Mouse (Mus musculus) heart, postnatal 25 days (tissue): ENCODE data around the gene Slc25a30. TPM values are rescaled to one million over a fixed set of nuclear protein-coding genes. Genes with fewer than 3 reads are reported as not detected.
"Not testable (repeated sequence)": the region's sequence is repeated elsewhere in the genome, so short reads cannot be mapped to it uniquely, and the experiment has no call there.

Source experiments
- DNase-seq: peaks from one replicate; pipeline ENCODE4 v3.0.0; 2022; ENCODE audit warnings: low spot score
- intact Hi-C: fragments of 180-260 bp; cut with DNase I; formaldehyde crosslinking; loops from one replicate; pipeline ENCODE4 v1.15.1; 2025
- total RNA-seq, 2 experiments: library from RNA; stranded (reverse); gene quantifications; 2 replicates each; pipeline ENCODE4 v1.2.3; 2021

Slc25a30 gene
- total RNA-seq, 2 experiments from 2014 or later: 11.5 to 12.6 TPM

DNA sequence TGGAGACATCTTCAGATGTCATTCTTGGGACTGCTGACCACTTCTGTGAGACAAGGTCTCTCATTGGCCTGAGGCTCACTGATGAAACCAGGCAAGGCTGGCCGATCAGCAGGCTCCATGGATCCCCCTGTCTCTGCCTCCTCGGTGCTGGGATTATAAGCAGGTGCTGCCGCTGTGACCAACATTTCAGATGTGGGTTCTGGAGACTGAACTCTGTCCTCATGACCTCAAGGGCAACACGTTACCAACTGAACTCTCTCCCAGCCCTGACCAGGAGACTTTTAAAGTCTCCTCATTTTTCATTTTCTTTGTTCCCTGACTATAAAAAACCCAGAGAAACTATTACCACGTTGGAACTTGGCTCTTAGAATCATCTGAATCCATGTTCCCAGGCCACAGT lies 7.9 kb upstream of the Slc25a30 start:
- intact Hi-C loops: loop anchor here (2.0 kb wide), 1 partner anchor 20 kb away; no protein-coding TSS in a partner anchor
- no peak for DNase-seq

DNA sequence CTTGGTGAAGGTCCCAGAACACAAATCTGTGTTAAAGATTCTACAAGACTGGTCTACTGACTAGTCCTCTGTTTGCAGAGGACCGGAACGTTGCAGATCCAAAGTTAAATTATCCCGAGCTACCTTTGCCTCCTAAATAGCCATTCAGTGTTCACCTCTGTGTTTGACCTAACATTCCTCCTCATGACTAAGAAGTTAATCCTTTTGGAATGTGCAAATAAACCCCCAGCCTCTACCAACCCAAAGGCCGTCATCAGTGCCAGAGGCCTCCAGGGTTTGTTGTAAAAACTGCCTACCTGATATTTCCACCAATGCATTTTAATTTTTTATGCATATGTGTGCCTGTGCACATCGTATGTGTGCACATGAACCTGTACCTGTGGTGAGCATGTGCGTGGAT lies 7.5 kb upstream of the Slc25a30 start:
- no peak for DNase-seq
- intact Hi-C loops: loop anchor here (2.0 kb wide), 1 partner anchor 20 kb away; no protein-coding TSS in a partner anchor

- no peak for DNase-seq
- intact Hi-C loops: no loop called here
These were observed 6.3 kb upstream of the Slc25a30 start for GRCm38 (mm10) chr14:75793110-75793509.

- DNase-seq: no peak
- intact Hi-C loops: no loop called here
These were observed 4.5 kb upstream of the Slc25a30 start for GRCm38 (mm10) chr14:75791372-75791771.

DNA sequence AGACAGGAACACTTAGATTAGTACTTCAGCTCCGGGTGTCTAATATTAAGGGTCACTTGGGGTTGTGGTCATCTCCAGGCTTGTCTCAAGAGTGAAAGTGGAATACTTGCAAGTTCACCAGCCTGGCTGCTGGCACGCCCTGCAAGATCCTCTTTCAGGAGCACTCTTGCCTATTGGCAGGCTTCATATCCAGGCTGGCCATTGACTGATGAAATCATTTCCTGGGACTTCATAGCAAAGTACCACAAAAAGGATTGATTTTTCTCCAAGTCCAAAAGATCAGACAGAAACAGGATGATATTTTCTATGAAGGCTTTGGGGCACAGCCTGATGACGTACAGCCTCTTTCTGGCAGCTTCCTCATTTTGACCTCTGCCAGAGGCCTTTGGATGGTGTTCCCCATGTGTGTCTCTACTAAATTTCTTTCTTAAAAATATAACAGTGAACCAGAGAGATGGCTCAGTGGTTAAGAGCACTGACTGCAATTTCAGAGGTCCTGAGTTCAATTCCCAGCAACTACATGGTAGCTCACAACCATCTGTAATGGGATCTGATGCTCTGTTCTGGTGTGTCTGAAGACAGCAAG lies 3.7 kb upstream of the Slc25a30 start:
- DNase-seq: no peak
- intact Hi-C loops: no loop called here

DNA sequence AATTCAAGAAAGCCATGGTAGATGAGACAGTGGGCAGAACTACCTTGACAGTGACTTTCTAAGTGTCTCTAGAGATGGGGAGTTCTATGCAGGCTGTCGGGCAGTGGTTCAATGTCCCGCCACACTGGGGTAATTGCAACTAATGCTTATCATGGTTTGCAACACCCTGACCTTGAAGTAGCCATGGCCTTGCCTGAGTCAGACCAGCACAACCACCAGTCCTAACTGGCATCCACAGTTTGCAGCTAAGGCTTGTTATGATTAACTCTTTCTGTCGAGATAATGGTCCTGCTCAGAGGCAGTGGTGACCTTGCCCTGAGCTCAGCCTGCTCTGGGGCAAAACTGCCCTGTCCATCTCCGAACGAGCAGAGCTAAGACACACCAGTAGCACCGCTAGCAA lies 2.5 kb upstream of the Slc25a30 start:
- DNase-seq: no peak
- intact Hi-C loops: no loop called here

GRCm38 (mm10) chr14:75787794-75788175 lies 948 bp upstream of the Slc25a30 start:
- intact Hi-C loops: loop anchor here (2.0 kb wide), 1 partner anchor 41 kb away; no protein-coding TSS in a partner anchor
- no peak for DNase-seq

GRCm38 (mm10) chr14:75786424-75786867 lies 391 bp downstream of the Slc25a30 start:
- DNase-seq: no peak
- intact Hi-C loops: loop anchor here (2.0 kb wide), 1 partner anchor 42 kb away; no protein-coding TSS in a partner anchor

DNA sequence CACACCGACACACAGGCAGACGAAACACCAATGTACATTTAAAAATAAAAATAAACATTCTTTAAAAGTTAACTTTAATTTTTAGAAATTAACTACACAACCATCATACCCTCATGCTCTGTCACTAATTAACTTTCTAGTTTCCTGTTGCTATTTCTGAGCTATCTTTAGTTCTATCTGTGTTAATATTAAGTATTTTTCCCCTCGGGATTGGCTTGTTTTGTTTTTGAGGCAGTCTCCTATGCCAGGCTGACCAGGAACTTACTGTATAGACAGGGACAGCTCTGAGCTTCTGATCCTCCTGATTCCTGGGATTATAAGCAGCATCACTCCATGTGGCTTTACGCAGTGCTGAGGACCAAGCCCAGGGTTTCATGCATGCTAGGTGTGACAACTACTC lies 6.9 kb downstream of the Slc25a30 start:
- intact Hi-C loops: no loop called here

DNA sequence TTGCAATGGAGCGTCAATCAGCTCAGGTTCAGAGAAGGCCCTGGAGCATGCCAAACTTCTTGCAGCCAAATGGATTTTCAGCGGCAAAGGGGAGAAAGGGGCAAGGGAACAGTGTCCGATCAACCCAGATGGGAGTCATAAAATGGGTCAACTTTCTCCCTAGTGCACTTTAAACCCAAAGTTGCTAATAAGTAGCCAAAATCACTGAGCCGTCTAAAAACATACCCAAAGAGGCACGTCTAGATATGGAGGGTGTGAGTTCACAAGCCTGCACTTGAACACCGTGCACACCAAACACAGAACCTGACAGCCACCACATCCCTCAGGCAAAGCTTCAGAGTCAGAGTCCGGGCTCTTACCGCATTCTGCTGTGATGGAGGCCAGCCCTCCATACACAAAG lies 10.2 kb downstream of the Slc25a30 start:
- intact Hi-C loops: no loop called here
- DNase-seq: no peak

More for the DNA sequence above, 6.9 kb downstream of the Slc25a30 start:
- DNase-seq: no peak

DNA sequence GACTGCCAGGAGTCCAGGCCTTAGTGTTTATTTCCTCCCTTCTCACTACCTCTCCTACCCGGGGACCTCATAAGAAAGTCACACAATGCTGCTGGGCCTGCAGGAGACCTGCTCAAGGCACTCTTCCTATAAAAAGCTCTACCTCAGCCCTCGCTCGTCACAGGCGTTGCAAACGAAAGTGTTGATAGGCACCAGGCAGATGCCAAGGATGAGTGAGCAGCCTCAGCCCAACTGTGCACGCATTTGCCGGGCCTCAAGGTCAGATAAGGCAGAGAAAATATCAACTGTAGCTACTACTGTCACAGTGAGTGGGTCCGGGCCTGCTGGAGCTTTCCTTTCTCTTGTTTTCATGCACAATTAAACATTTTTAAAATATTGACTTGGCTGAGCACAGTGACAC lies 13.4 kb downstream of the Slc25a30 start:
- DNase-seq: no peak
- intact Hi-C loops: no loop called here

- intact Hi-C loops, DNase-seq: not testable (repeated sequence)
These were observed 14.4 kb downstream of the Slc25a30 start for GRCm38 (mm10) chr14:75772407-75772806.

GRCm38 (mm10) chr14:75771101-75771501 lies 15.7 kb downstream of the Slc25a30 start:
- no peak for DNase-seq
- intact Hi-C loops: no loop called here

GRCm38 (mm10) chr14:75769334-75769733 lies 17.5 kb downstream of the Slc25a30 start:
- intact Hi-C loops: loop anchor here (2.0 kb wide), 1 partner anchor 59 kb away; no protein-coding TSS in a partner anchor
- no peak for DNase-seq

- intact Hi-C loops: loop anchor here (2.0 kb wide), 1 partner anchor 61 kb away; no protein-coding TSS in a partner anchor
- DNase-seq: no peak
These were observed 18.6 kb downstream of the Slc25a30 start for GRCm38 (mm10) chr14:75768275-75768608.

DNA sequence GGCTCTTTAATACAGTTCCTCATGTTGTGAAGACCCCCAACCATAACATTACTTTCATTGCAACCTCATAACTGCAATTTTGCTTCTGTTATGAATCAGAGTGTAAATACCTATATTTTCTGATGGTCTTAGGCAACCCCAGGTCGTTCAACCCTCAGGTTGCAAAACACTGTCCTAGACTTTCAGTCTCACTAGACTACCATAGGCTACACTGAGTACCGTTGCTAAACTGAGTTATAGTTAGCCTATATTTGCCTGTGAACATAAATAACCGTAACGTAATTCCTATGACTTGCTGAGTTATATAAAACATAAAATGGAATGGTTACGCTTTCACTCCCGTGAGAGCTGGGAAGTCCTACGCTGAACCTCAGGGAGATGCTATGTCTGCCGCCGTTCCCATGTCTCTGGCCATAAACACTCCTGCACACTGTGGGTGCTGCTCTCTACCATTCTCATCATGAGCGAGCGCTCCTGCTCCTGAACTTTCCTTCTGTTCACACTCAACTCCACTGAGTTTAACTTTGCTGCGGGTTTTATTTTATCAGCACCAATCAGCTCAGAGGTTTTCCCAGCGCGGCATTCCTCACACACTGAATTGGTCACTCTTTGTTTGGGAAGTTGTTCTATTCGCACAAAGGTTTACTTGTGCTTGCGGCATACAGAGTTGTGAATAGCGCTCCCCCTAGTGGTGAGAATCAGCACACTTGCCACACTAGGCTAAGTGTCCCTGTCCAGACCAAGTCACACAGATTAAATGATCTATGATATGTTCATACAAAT lies 19.2 kb downstream of the Slc25a30 start:
- intact Hi-C loops: loop anchor here (2.0 kb wide), 1 partner anchor 61 kb away; no protein-coding TSS in a partner anchor
- peak; percentile 9 for DNase-seq

GRCm38 (mm10) chr14:75761028-75761805 lies 25.6 kb downstream of the Slc25a30 start:
- DNase-seq: no peak
- intact Hi-C loops: no loop called here

- intact Hi-C loops: no loop called here
- DNase-seq: no peak
These were observed 28.4 kb downstream of the Slc25a30 start for GRCm38 (mm10) chr14:75758401-75758800.

DNA sequence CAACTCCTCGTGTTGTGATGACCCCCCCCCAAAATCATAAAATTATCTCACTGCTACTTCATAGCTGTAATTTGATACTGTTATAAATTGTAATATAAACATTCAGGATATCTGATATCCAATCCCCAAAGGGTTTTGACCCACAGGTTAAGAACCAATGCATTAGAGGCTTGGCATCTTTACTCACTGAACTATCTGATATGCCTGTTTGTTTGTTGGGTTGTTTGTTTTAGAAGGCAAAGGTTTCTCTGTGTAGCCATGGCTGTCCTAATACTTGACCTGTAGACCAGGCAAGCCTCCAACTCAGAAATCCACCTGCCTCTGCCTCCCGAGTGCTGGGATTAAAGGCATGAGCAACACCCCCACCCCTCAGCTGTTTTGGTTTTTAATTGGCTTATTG lies 29.0 kb downstream of the Slc25a30 start:
- intact Hi-C loops: no loop called here
- no peak for DNase-seq

DNA sequence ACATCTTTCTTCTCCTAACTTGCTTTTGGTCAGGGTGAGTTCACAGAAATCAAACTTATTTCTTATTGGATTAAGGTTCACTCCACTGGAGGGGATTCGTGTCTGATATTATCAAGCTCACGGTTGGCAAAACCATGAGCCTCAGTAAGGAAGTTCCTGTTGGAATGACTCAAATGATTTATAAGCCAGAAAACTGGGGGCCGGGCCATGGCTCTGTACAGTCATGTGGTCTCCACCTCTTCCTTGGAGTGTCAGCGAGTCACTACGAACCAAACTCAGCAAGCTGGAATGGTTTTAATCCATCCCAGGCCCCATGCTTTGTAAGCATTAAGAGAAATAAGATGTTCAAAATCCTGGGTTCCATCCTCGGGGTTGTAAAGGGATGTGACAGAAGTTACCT lies 29.9 kb downstream of the Slc25a30 start:
- DNase-seq: no peak
- intact Hi-C loops: no loop called here
